In genomic region chr1:86488774-86489173, GRCm38 (mm10) we compare ENCODE assay signal across 8 mouse cellular contexts. TPM values are rescaled to one million over a fixed set of nuclear protein-coding genes. Genes with fewer than 3 reads are reported as not detected.
DNase-seq lines count a peak whose midpoint lies in the region; ATAC-seq lines count a peak whose summit lies in the region.

No protein-coding gene starts in this region.

- no peak overlapping the region for H3K27ac ChIP-seq in limb, embryonic 12.5 days
- H3K27ac ChIP-seq in stomach, embryonic 14.5 days (ENCODE audit: low read length), result peak overlapping the region; percentile 98; the same call in 1 of the 2 replicates

- H3K9ac ChIP-seq in limb, embryonic 12.5 days (replicated peaks), result peak overlapping the region; percentile 93; the same call in 1 of the 2 replicates
- H3K9ac ChIP-seq in stomach, embryonic 14.5 days (replicated peaks; ENCODE audit: low read depth, low read length), result peak overlapping the region; percentile 93

- H3K4me3 ChIP-seq in megakaryocyte, embryonic 14.5 days (replicated peaks), result peak overlapping the region; percentile 100
- peak overlapping the region; percentile 67 for H3K4me3 ChIP-seq in limb, embryonic 12.5 days (replicated peaks)
- peak overlapping the region; percentile 77; the same call in 1 of the 2 replicates for H3K4me3 ChIP-seq in stomach, embryonic 14.5 days (ENCODE audit: low read depth, low read length)

- H3K4me2 ChIP-seq in limb, embryonic 12.5 days, result peak overlapping the region; percentile 63
- H3K4me2 ChIP-seq in stomach, embryonic 14.5 days (replicated peaks; ENCODE audit: low read depth, low read length), result peak overlapping the region; percentile 77

- H3K27me3 ChIP-seq in megakaryocyte, embryonic 14.5 days (replicated peaks), result no peaks in the 10 kb centered on the region
- no peaks in the 10 kb centered on the region for H3K27me3 ChIP-seq in limb, embryonic 12.5 days
- no peaks in the 10 kb centered on the region for H3K27me3 ChIP-seq in stomach, embryonic 14.5 days (ENCODE audit: control insufficient read depth, insufficient read depth, low read length)

- peaks cover 60% of the 10 kb centered on the region for H3K4me1 ChIP-seq in megakaryocyte, embryonic 14.5 days
- H3K4me1 ChIP-seq in limb, embryonic 12.5 days (replicated peaks), result peaks cover 24% of the 10 kb centered on the region
- H3K4me1 ChIP-seq in stomach, embryonic 14.5 days (ENCODE audit: control insufficient read depth, insufficient read depth, low read length), result peaks cover 29% of the 10 kb centered on the region

- H3K9me3 ChIP-seq in megakaryocyte, embryonic 14.5 days, result no peaks in the 10 kb centered on the region
- no peaks in the 10 kb centered on the region for H3K9me3 ChIP-seq in limb, embryonic 12.5 days
- no peaks in the 10 kb centered on the region for H3K9me3 ChIP-seq in stomach, embryonic 14.5 days (ENCODE audit: control insufficient read depth, low read depth, low read length)

- H3K36me3 ChIP-seq in megakaryocyte, embryonic 14.5 days (replicated peaks; ENCODE audit: low read length), result no peaks in the 10 kb centered on the region
- H3K36me3 ChIP-seq in limb, embryonic 12.5 days, result no peaks in the 10 kb centered on the region
- H3K36me3 ChIP-seq in stomach, embryonic 14.5 days (ENCODE audit: control insufficient read depth, insufficient read depth, low read length), result no peaks in the 10 kb centered on the region

- 95% methylated on average over 4 of the region's 4 CpGs for WGBS in limb, embryonic 12.5 days
- WGBS in stomach, embryonic 14.5 days, result 94% methylated on average over 4 of the region's 4 CpGs

- peak; percentile 44 for DNase-seq in cerebellum, adult 11-12 months
- no peak for DNase-seq in cerebellum, postnatal 36 days
- DNase-seq in adrenal gland, postnatal 36 days, result no peak

- ATAC-seq in megakaryocyte, adult 5-6 weeks (ENCODE audit: poor library complexity, severe bottlenecking), result no peak
- no peak for ATAC-seq in limb, embryonic 12.5 days (ENCODE audit: insufficient number of reproducible peaks, insufficient read depth, low FRiP score, low TSS enrichment, low read depth)
- no peak for ATAC-seq in stomach, embryonic 14.5 days (ENCODE audit: insufficient number of reproducible peaks, insufficient read depth, low FRiP score, low read depth)
- ATAC-seq in frontal cortex, adult (ENCODE audit: low TSS enrichment), result no peak

RNA-seq across cellular contexts. Expression of gene Ptma, which starts 37.8 kb away (rescaled TPM):
- 6,261 and 14,151 TPM in 2 replicates for polyA plus RNA-seq in megakaryocyte, embryonic 14.5 days (2012; ENCODE audit: insufficient read depth, low replicate concordance)
- total RNA-seq in megakaryocyte, adult 5-6 weeks (2015), result 3,234 and 3,618 TPM in 2 replicates
- 4,288 and 4,305 TPM in 2 replicates for total RNA-seq in megakaryocyte, adult 5-6 weeks (2017)
- 3,930 and 4,018 TPM in 2 replicates for polyA plus RNA-seq in limb, embryonic 12.5 days (2016; fragmentation: Nextera tagmentation; extraction: Ambion mirVana)
- 2,677 and 2,766 TPM in 2 replicates for polyA plus RNA-seq in stomach, embryonic 14.5 days (2014; fragmentation: Nextera tagmentation; extraction: Ambion mirVana)
- total RNA-seq in adrenal gland, postnatal 36 days (2021), result 100 to 1,000 TPM; 546 to 552 TPM
